Mouse (Mus musculus) stomach, embryonic 15.5 days (tissue): Measurements from ENCODE around the gene Ncam1. TPM values are rescaled to one million over a fixed set of nuclear protein-coding genes. Genes with fewer than 3 reads are reported as not detected.
A peak's percentile ranks its signal among the peaks of the same experiment; 100 is the strongest.

Experiments used
- ATAC-seq: fragments of 200-750 bp; cut with Nextera tagmentation; 2 replicates; pipeline ENCODE4 v1.8.0; 2017; ENCODE audit warnings: low read depth, moderate number of reproducible peaks, moderate TSS enrichment; ENCODE audit not compliant: insufficient read depth, low FRiP score
- H3K27ac ChIP-seq: fragments of 300-500 bp; sonication (generic); 2 replicates; pipeline ENCODE4 v1.5.1; 2015; ENCODE audit warnings: mild to moderate bottlenecking, inconsistent platforms
- H3K27me3 ChIP-seq: fragments of 300-500 bp; sonication (generic); replicated peaks from 2 replicates; pipeline ENCODE4 v1.6.1; 2015; ENCODE audit warnings: inconsistent platforms
- H3K36me3 ChIP-seq: fragments of 300-500 bp; sonication (generic); 2 replicates; pipeline ENCODE4 v1.6.1; 2015; ENCODE audit warnings: inconsistent platforms
- H3K4me1 ChIP-seq: fragments of 300-500 bp; sonication (generic); 2 replicates; pipeline ENCODE4 v1.6.1; 2015; ENCODE audit warnings: inconsistent platforms
- H3K4me2 ChIP-seq: fragments of 300-500 bp; sonication (generic); 2 replicates; pipeline ENCODE4 v1.6.1; 2015; ENCODE audit warnings: mild to moderate bottlenecking, inconsistent platforms
- H3K4me3 ChIP-seq: fragments of 300-500 bp; sonication (generic); replicated peaks from 2 replicates; pipeline ENCODE4 v1.5.1; 2015; ENCODE audit warnings: inconsistent platforms
- H3K9ac ChIP-seq: fragments of 300-500 bp; sonication (generic); 2 replicates; pipeline ENCODE4 v1.6.1; 2015; ENCODE audit warnings: inconsistent platforms
- H3K9me3 ChIP-seq: fragments of 300-500 bp; sonication (generic); 2 replicates; pipeline ENCODE4 v1.6.1; 2016; ENCODE audit warnings: inconsistent platforms
- WGBS: fragments of 180-500 bp; shearing (Covaris S2); methylation state at CpG from one replicate; pipeline ENCODE4 v1.1.7; 2015; 5-methylcytosine and 5-hydroxymethylcytosine counted together
- polyA plus RNA-seq: library from polyadenylated mRNA; unstranded; fragments of >200 nt; fragmentation: Nextera tagmentation; extraction: Ambion mirVana; gene quantifications from 2 replicates; pipeline ENCODE4 v1.2.1, GENCODE M21; 2015

The Ncam1 gene
- polyA plus RNA-seq, 1 experiment from 2014 or later = 95.4 TPM

GRCm38 (mm10) chr9:49486805-49487656 is 311.7 kb downstream of the Ncam1 start:
- Histone ChIP-seq H3K4me2 (peak overlapping the region; percentile 88; the same call in 1 of the 2 replicates), H3K36me3 (no peaks in the 10 kb centered on the region), H3K4me3 (peak overlapping the region; percentile 60; the same call in 1 of the 2 replicates), H3K9ac (no peak overlapping the region), H3K9me3 (no peaks in the 10 kb centered on the region), H3K27me3 (no peaks in the 10 kb centered on the region), H3K4me1 (0 out of 2 replicates have a peak, but pooled peaks cover 4% of the 10 kb centered on the region), H3K27ac (no peak overlapping the region)
- WGBS = 69% methylated on average over 9 of the region's 9 CpGs
- ATAC-seq = 0 out of 2 replicates have a peak, but pooled peaks have one; percentile 14

DNA sequence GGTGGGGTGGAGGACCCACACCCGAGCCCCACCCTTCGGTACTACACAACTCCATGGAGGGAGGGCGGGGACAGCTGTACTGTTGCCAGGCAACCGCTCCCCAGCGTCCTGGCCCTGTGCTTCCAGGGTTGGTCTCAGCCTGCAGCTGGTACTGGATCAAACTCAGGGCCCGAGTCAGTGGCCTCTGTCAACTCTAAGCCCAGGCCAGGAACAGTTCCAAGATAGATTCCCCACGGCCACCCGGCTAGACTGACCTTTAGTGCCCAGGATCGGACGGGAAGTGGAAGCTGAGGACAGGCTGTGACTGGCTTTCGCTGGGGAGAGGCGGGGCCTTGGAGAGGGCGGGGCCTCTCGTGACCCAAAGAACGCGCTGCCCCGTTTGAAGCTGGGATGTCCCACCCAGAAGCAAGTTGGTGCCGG is 312.8 kb downstream of the Ncam1 start, which contains the start of gene Ttc12:
Gene Ttc12, minus strand, starts transcription at position 334 of the 420 bp plus-strand sequence.
- H3K9ac ChIP-seq = peak within 1 kb of the TSS; percentile 23; the same call in 1 of the 2 replicates
- H3K27ac ChIP-seq = peak within 1 kb of the TSS; percentile 33; the same call in 1 of the 2 replicates
- H3K9me3 ChIP-seq = no peaks in the 10 kb centered on the region
- peak; percentile 85 for ATAC-seq
- H3K4me2 ChIP-seq = peak within 1 kb of the TSS; percentile 88
- H3K27me3 ChIP-seq = no peaks in the 10 kb centered on the region
- peak within 1 kb of the TSS; percentile 60 for H3K4me3 ChIP-seq
- under 1% methylated on average over 18 of the region's 18 CpGs for WGBS
- no peaks in the 10 kb centered on the region for H3K36me3 ChIP-seq
- 0 out of 2 replicates have a peak, but pooled peaks cover 4% of the 10 kb centered on the region for H3K4me1 ChIP-seq

- Histone ChIP-seq H3K4me3 (peak overlapping the region; percentile 60), H3K4me2 (peak overlapping the region; percentile 88), H3K9ac (peak overlapping the region; percentile 23; the same call in 1 of the 2 replicates), H3K36me3 (no peaks in the 10 kb centered on the region), H3K27ac (0 out of 2 replicates have a peak overlapping the region, but pooled peaks have one; percentile 33), H3K9me3 (no peaks in the 10 kb centered on the region), H3K27me3 (no peaks in the 10 kb centered on the region), H3K4me1 (0 out of 2 replicates have a peak, but pooled peaks cover 4% of the 10 kb centered on the region)
- ATAC-seq = no peak
- WGBS = 4% methylated on average over 21 of the region's 21 CpGs
These were observed 313.4 kb downstream of the Ncam1 start for GRCm38 (mm10) chr9:49485250-49485891.

DNA sequence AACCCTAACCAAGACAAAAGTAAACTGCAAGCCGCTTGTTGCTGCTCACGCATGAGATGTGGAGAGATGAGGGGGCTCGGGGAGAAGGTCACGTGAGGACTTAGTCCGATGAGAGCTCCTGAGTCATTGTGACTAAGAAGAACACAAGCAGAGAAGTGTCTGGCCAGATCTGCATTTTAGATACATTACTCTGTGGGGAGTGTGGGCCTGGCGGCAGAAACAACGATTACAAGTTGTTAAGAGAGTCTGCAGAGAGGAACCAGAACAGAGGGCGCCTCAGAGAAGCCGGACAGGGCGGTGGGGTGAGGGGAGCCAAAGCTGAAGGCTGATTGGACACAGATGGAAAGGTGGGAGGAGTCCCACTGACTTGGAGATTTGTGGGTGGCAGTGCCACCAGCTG is 315.4 kb downstream of the Ncam1 start:
- no peak overlapping the region for H3K4me2 ChIP-seq
- WGBS = 44% methylated on average over 10 of the region's 10 CpGs
- H3K27ac ChIP-seq = no peak overlapping the region
- H3K4me1 ChIP-seq = no peaks in the 10 kb centered on the region
- H3K4me3 ChIP-seq = no peak overlapping the region
- H3K36me3 ChIP-seq = no peaks in the 10 kb centered on the region
- no peaks in the 10 kb centered on the region for H3K9me3 ChIP-seq
- H3K9ac ChIP-seq = no peak overlapping the region
- ATAC-seq = no peak
- H3K27me3 ChIP-seq = no peaks in the 10 kb centered on the region

- WGBS = 75% methylated on average over 11 of the region's 11 CpGs
- Histone ChIP-seq H3K36me3 (no peaks in the 10 kb centered on the region), H3K9me3 (no peaks in the 10 kb centered on the region), H3K4me3 (no peak overlapping the region), H3K9ac (no peak overlapping the region), H3K27me3 (no peaks in the 10 kb centered on the region), H3K27ac (no peak overlapping the region), H3K4me1 (no peaks in the 10 kb centered on the region), H3K4me2 (no peak overlapping the region)
- ATAC-seq = no peak
These were observed 326.6 kb downstream of the Ncam1 start for GRCm38 (mm10) chr9:49472126-49472525.

DNA sequence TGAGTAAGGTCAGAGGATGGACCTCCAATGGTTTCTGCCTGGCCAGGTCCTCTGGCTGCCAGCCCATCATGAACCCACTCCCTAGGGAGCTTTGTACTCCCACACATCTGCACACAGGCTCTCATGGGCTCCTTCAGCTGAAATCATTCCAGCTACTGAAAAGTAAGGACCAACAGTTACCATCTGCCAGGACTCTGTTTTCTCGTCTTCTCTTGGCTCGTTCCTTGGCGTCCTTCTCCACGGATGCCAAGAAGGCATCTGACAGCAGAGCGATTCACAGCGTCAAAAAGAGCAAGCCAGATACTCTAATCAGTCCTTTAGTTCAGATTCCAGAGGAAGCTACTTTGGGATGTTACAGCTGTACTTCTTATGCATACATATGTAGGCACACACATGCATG is 327.8 kb downstream of the Ncam1 start:
- Histone ChIP-seq H3K27me3 (no peaks in the 10 kb centered on the region), H3K9ac (no peak overlapping the region), H3K9me3 (no peaks in the 10 kb centered on the region), H3K4me3 (no peak overlapping the region), H3K4me1 (no peaks in the 10 kb centered on the region), H3K27ac (no peak overlapping the region), H3K36me3 (no peaks in the 10 kb centered on the region), H3K4me2 (no peak overlapping the region)
- 82% methylated on average over 6 of the region's 6 CpGs for WGBS
- ATAC-seq = no peak

GRCm38 (mm10) chr9:49470006-49470405 is 328.7 kb downstream of the Ncam1 start:
- Histone ChIP-seq H3K27ac (no peak overlapping the region), H3K9me3 (no peaks in the 10 kb centered on the region), H3K4me3 (no peak overlapping the region), H3K27me3 (no peaks in the 10 kb centered on the region), H3K4me1 (no peaks in the 10 kb centered on the region), H3K4me2 (no peak overlapping the region), H3K9ac (no peak overlapping the region), H3K36me3 (no peaks in the 10 kb centered on the region)
- no peak for ATAC-seq
- 91% methylated on average over 19 of the region's 19 CpGs for WGBS

- Histone ChIP-seq H3K36me3 (no peaks in the 10 kb centered on the region), H3K27ac (no peak overlapping the region), H3K4me1 (no peaks in the 10 kb centered on the region), H3K4me3 (no peak overlapping the region), H3K4me2 (no peak overlapping the region), H3K27me3 (no peaks in the 10 kb centered on the region), H3K9me3 (no peaks in the 10 kb centered on the region), H3K9ac (no peak overlapping the region)
- ATAC-seq = no peak
- 80% methylated on average over 3 of the region's 3 CpGs for WGBS
These were observed 342.6 kb downstream of the Ncam1 start for GRCm38 (mm10) chr9:49456136-49456535.

GRCm38 (mm10) chr9:49452396-49452795 is 346.3 kb downstream of the Ncam1 start:
- Histone ChIP-seq H3K27ac (no peak overlapping the region), H3K4me3 (no peak overlapping the region), H3K36me3 (no peaks in the 10 kb centered on the region), H3K9ac (no peak overlapping the region), H3K27me3 (no peaks in the 10 kb centered on the region), H3K4me1 (no peaks in the 10 kb centered on the region), H3K4me2 (no peak overlapping the region), H3K9me3 (no peaks in the 10 kb centered on the region)
- 88% methylated on average over 1 of the region's 1 CpGs for WGBS
- ATAC-seq = no peak
